Mouse (Mus musculus) MEL (cell line): ENCODE results near the gene Tab2.

Experiments used
- BHLHE40 ChIP-seq: IDR thresholded peaks from 2 replicates; pipeline ENCODE4 v1.6.1; 2012; ENCODE audit warnings: low read depth, mild to moderate bottlenecking, inconsistent platforms, low read length, improper control_type of control experiment, borderline replicate concordance
- CHD2 ChIP-seq: IDR thresholded peaks from 2 replicates; pipeline ENCODE4 v1.6.1; 2011; ENCODE audit warnings: low read length, improper control_type of control experiment
- CTCF ChIP-seq, 3 experiments: IDR thresholded peaks in 2 of 3; conservative IDR thresholded peaks in 1 of 3; 2 replicates each; pipeline ENCODE4 v1.5.1; 2011 to 2012; ENCODE audit warnings: low read length in 3 of 3, low read depth in 2 of 3, mild to moderate bottlenecking in 2 of 3, improper control_type of control experiment in 1 of 3, inconsistent platforms in 1 of 3, mixed read lengths in 1 of 3, moderate library complexity in 1 of 3; ENCODE audit not compliant: control insufficient read depth in 1 of 3, insufficient read depth in 1 of 3, poor library complexity in 1 of 3, severe bottlenecking in 1 of 3
- E2F4 ChIP-seq: IDR thresholded peaks from 2 replicates; pipeline ENCODE4 v1.6.1; 2011; ENCODE audit warnings: low read depth, low read length, improper control_type of control experiment, borderline replicate concordance
- EP300 ChIP-seq, 2 experiments: IDR thresholded peaks; 2 replicates each; pipeline ENCODE4 v1.6.1; 2011; ENCODE audit warnings: improper control_type of control experiment in 2 of 2, low read length in 2 of 2, low read depth in 1 of 2, mild to moderate bottlenecking in 1 of 2
- GATA1 ChIP-seq: IDR thresholded peaks from 2 replicates; pipeline ENCODE4 v1.6.1; 2011; ENCODE audit warnings: low read depth, low read length, improper control_type of control experiment
- JUND ChIP-seq: IDR thresholded peaks from 2 replicates; pipeline ENCODE4 v1.6.1; 2011; ENCODE audit warnings: low read depth, mild to moderate bottlenecking, improper control_type of control experiment, low read length
- MAFK ChIP-seq: IDR thresholded peaks from 2 replicates; pipeline ENCODE4 v1.6.1; 2011; ENCODE audit warnings: low read depth, mild to moderate bottlenecking, low read length, improper control_type of control experiment, borderline replicate concordance
- MAZ ChIP-seq: IDR thresholded peaks from 2 replicates; pipeline ENCODE4 v1.6.1; 2012; ENCODE audit warnings: low read depth, mild to moderate bottlenecking, inconsistent platforms, low read length, improper control_type of control experiment
- MXI1 ChIP-seq: IDR thresholded peaks from 2 replicates; pipeline ENCODE4 v1.6.1; 2011; ENCODE audit warnings: mild to moderate bottlenecking, low read depth, low read length, improper control_type of control experiment
- POLR2A ChIP-seq, 2 experiments: IDR thresholded peaks; 2 replicates each; pipeline ENCODE4 v1.6.1; 2011 to 2012; ENCODE audit warnings: low read length in 2 of 2, mild to moderate bottlenecking in 2 of 2, control low read depth in 1 of 2, improper control_type of control experiment in 1 of 2, low read depth in 1 of 2, moderate library complexity in 1 of 2; ENCODE audit not compliant: control insufficient read depth in 1 of 2, insufficient read depth in 1 of 2, poor library complexity in 1 of 2
- RAD21 ChIP-seq: IDR thresholded peaks from 2 replicates; pipeline ENCODE4 v1.6.1; 2011; ENCODE audit warnings: mild to moderate bottlenecking, low read depth, low read length, improper control_type of control experiment
- TCF12 ChIP-seq: IDR thresholded peaks from 2 replicates; pipeline ENCODE4 v1.6.1; 2014; ENCODE audit warnings: low read depth, mild to moderate bottlenecking, inconsistent platforms, low read length, improper control_type of control experiment, moderate library complexity

- TF ChIP-seq EP300 (IDR thresholded peaks at IDR 0.05; ENCODE audit: low read depth in 1 of 2, low read length in 2 of 2) (no peak), RAD21 (no peak), CTCF (IDR thresholded peaks at IDR 0.05 in 2 of 3, conservative IDR thresholded peaks at IDR 0.05 in 1 of 3; ENCODE audit: control insufficient read depth in 1 of 3, insufficient read depth in 1 of 3, low read depth in 2 of 3, low read length in 3 of 3, poor library complexity in 1 of 3, severe bottlenecking in 1 of 3) (no peak), MAZ (no peak), BHLHE40 (no peak), TCF12 (no peak), MAFK (no peak), POLR2A (IDR thresholded peaks at IDR 0.05; ENCODE audit: control insufficient read depth in 1 of 2, insufficient read depth in 1 of 2, low read depth in 1 of 2, low read length in 2 of 2, poor library complexity in 1 of 2) (no peak), CHD2 (no peak), E2F4 (no peak), MXI1 (no peak), GATA1 (no peak), JUND (no peak)
Measured at GRCm38 (mm10) chr10:7864806-7865205, 91.2 kb downstream of the Tab2 start.
